Mouse (Mus musculus) thymus, postnatal 0 days (tissue): ENCODE data around the gene Vmn1r191. TPM values are rescaled to one million over a fixed set of nuclear protein-coding genes. Genes with fewer than 3 reads are reported as not detected.
"Not testable (repeated sequence)": the region's sequence is repeated elsewhere in the genome, so short reads cannot be mapped to it uniquely, and the experiment has no call there.

Experiments
- DNase-seq: peaks from one replicate; pipeline ENCODE4 v3.0.0-alpha.2; 2015; ENCODE audit warnings: low spot score
- microRNA-seq: library from miRNA; unstranded; fragments of <30 nt; microRNA quantifications from one replicate; pipeline ENCODE4, GENCODE M21; 2016; ENCODE audit warnings: borderline number of aligned reads
- polyA plus RNA-seq: library from polyadenylated mRNA; unstranded; fragments of >200 nt; fragmentation: Nextera tagmentation; extraction: Ambion mirVana; gene quantifications from 2 replicates; pipeline ENCODE4 v1.2.1, GENCODE M21; 2015

Gene Vmn1r191
- polyA plus RNA-seq: not detected in 2 replicates

GRCm38 (mm10) chr13:22183869-22184268, at the start of gene Vmn1r191:
Vmn1r191 (minus strand) TSS chr13:22183969.
- no peak for DNase-seq

- DNase-seq: not testable (repeated sequence)
Observed at GRCm38 (mm10) chr13:22223060-22223459, 39.3 kb upstream of the Vmn1r191 start, which contains the start of gene Vmn1r193. Vmn1r193 (minus strand) TSS chr13:22223160.

- DNase-seq: not testable (repeated sequence)
Observed at GRCm38 (mm10) chr13:22192756-22193155, 9.0 kb upstream of the Vmn1r191 start.

- no peak for DNase-seq
Observed at GRCm38 (mm10) chr13:22191041-22191440, 7.3 kb upstream of the Vmn1r191 start, which contains the start of gene Vmn1r192. Vmn1r192 (minus strand) TSS chr13:22191141.

GRCm38 (mm10) chr13:22190385-22190784, 6.6 kb upstream of the Vmn1r191 start:
- DNase-seq: no peak

GRCm38 (mm10) chr13:22189313-22189712, 5.5 kb upstream of the Vmn1r191 start:
- DNase-seq: no peak

GRCm38 (mm10) chr13:22168416-22168815, 15.4 kb downstream of the Vmn1r191 start:
- no peak for DNase-seq

- not testable (repeated sequence) for DNase-seq
Observed at GRCm38 (mm10) chr13:22136495-22137293, 47.1 kb downstream of the Vmn1r191 start.

Small RNAs within 50 kb of the gene (microRNA-seq; reads per million reads assigned to microRNA genes)
- not detected for gene Gm23282
- gene Gm25084: not detected

Other genes with a start within 250 kb of the Vmn1r191 start
- 3.7 and 4.4 TPM in 2 replicates for gene Zfp184, start 238.9 kb downstream of the Vmn1r191 start, polyA plus RNA-seq
- 0.14 and 0.18 TPM in 2 replicates for gene Pom121l2, start 202.8 kb downstream of the Vmn1r191 start, polyA plus RNA-seq
- gene Prss16, start 174.2 kb downstream of the Vmn1r191 start, polyA plus RNA-seq: 645 and 679 TPM in 2 replicates
- gene Hist1h2ah, start 148.4 kb downstream of the Vmn1r191 start, polyA plus RNA-seq: 49.6 and 71.7 TPM in 2 replicates
- gene Hist1h2bk, start 148.1 kb downstream of the Vmn1r191 start, polyA plus RNA-seq: 25.8 and 33.9 TPM in 2 replicates
- gene Hist1h4i, start 142.6 kb downstream of the Vmn1r191 start, polyA plus RNA-seq: 37.1 and 39.2 TPM in 2 replicates
- 178 and 206 TPM in 2 replicates for gene Hist1h2ag, start 141.0 kb downstream of the Vmn1r191 start, polyA plus RNA-seq
- gene Hist1h2bj, start 140.8 kb downstream of the Vmn1r191 start, polyA plus RNA-seq: 74.2 and 89.3 TPM in 2 replicates
- not detected in 2 replicates for gene Vmn1r188, start 99.5 kb downstream of the Vmn1r191 start, polyA plus RNA-seq
- not detected in 2 replicates for gene Vmn1r189, start 78.1 kb downstream of the Vmn1r191 start, polyA plus RNA-seq
- gene Vmn1r192, start 7.2 kb upstream of the Vmn1r191 start, polyA plus RNA-seq: not detected in 2 replicates
- gene Vmn1r193, start 39.2 kb upstream of the Vmn1r191 start, polyA plus RNA-seq: not detected in 2 replicates
- not detected in 2 replicates for gene Vmn1r194, start 60.2 kb upstream of the Vmn1r191 start, polyA plus RNA-seq
- not detected in 2 replicates for gene Vmn1r195, start 86.6 kb upstream of the Vmn1r191 start, polyA plus RNA-seq
- not detected in 2 replicates for gene Vmn1r196, start 106.0 kb upstream of the Vmn1r191 start, polyA plus RNA-seq
- not detected in 2 replicates for gene Vmn1r197, start 140.6 kb upstream of the Vmn1r191 start, polyA plus RNA-seq
- gene Vmn1r198, start 166.4 kb upstream of the Vmn1r191 start, polyA plus RNA-seq: not detected in 2 replicates
- gene Vmn1r199, start 195.8 kb upstream of the Vmn1r191 start, polyA plus RNA-seq: not detected in 2 replicates
- gene Vmn1r200, start 206.4 kb upstream of the Vmn1r191 start, polyA plus RNA-seq: not detected in 2 replicates